Mouse (Mus musculus) urinary bladder, adult 2 months (tissue): ENCODE measurements around the gene Cx3cr1. TPM values are rescaled to one million over a fixed set of nuclear protein-coding genes. Genes with fewer than 3 reads are reported as not detected.
A peak's percentile ranks its signal among the peaks of the same experiment; 100 is the strongest.

Source experiments
- DNase-seq: peaks from one replicate; pipeline ENCODE4 v3.0.0; 2022; ENCODE audit warnings: low spot score
- polyA plus RNA-seq: library from polyadenylated mRNA; depleted of rRNA; stranded (reverse); fragments of >200 nt; gene quantifications from 2 replicates; pipeline ENCODE4 v1.2.3, GENCODE M21; 2012

The Cx3cr1 gene
- polyA plus RNA-seq, 1 experiment, result 2.9 TPM

DNA sequence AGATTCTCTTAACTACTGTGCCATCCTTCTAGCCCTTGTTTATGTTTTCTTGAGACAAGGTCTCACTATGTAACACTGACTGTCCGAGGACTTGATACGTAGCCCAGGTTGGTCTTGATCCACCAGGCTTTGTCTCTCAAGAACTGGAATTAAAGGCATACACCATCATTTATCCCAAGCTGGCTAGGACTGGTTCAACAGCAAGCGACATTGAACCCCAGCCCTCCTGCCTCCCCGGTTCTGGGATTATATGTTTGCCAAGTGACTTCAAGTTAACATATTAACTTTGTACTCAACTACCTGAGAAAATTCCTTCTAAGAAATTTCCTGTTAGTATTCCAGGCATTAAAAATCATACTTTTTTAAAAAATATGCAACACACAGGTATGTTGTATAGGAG, 94.4 kb downstream of the Cx3cr1 start:
- no peak for DNase-seq

DNA sequence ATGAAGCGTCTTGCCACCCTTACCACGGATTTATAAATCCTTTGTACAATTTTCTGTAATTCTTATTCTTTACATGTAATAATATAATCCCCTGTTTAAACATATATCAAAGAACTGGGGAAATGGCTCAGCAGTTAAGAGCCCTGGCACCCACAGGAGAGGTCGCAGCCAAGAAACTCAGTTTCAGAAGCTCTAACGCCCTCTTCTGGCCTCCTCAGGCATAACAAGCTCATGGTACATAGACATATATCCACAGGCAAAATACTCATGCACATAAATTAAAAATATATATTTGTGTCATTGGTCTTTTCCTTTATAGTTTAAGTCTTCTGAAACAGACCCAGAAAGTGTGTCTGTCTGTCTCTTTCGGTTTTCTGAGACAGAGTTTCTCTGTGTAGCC, 95.1 kb downstream of the Cx3cr1 start:
- DNase-seq, result no peak

- no peak for DNase-seq
These were observed 95.7 kb downstream of the Cx3cr1 start for GRCm38 (mm10) chr9:119973869-119974520.

DNA sequence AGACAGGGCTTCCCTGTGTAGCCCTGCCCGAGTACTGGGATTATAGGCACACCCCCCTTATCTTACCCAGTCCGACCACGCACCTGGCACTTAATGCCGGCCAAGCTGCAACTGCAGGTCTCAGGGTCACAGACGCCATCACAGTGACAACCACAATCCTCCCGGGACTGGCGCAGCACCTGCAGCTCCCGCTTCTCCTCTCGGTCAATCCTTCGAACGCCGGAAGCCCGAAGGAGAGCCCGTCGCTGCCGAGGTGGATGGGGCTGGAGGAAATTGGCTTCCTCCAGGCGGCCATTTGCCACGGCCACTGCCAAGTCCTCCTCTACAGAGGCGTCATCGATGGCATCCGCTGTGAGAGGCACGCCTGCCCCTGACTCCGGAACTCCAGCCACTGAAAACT, 96.4 kb downstream of the Cx3cr1 start:
- no peak for DNase-seq

DNA sequence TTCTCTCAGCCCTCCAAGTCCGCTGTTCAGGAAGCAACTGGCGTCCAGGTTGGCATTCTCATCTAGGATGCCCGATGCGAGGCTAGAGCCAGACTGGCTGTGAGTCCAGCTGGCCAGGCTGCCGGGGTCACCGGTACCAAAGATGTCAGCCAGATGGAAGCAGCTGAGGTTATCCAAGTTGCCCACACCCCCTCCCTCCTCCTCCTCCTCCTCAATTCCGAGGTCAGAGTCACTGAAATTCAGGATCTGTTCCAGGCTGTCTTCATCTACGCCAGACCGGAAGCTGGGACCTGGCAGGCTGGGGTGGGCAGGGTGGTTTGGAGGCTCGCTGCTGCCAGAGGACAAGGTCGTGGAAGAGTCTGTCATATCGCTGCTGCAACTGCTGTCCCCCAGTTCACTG, 97.1 kb downstream of the Cx3cr1 start:
- no peak for DNase-seq

GRCm38 (mm10) chr9:119972166-119972565, 97.5 kb downstream of the Cx3cr1 start:
- no peak for DNase-seq

DNA sequence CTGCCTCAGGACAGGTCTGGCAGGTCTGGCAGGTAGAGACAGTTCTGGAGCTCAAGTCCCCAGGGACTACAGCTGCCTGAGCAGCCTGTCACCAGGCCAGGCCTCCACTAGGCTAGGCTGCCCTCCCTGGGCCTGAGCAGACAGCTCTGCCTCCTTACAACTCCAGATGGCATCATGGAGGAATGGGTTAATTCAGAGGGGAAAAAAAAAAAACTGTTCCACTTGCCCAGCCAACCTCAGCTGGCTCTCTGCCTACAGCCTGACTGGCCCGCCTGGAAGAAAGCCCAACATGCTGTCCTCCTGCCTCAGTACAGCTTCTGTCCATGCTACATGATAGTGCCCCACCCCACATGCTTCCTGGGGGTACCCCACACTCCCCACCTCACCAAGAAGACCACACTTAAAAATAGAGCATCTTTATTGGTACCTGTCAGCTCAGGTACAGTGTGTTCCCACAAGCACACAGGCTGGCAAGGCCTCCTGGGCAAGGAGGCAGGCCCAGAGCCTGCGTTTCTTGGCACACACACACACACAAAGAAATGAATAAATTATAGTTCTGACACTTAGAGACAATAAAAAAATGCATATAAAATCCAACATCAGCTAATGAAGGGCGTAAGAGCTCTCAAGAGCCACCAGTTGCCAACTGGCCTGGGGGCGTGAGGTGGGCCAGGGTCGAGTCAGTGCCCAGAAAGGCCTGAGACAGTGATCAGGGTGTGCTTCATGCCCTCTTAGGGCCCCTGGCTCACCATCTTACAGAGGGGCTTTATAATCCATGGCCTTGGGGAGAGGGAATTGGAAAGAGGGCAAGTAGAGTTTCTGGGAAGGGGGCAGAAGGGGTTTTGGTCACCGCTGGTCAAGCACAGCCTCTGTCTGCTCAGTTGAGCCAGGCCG, 98.7 kb downstream of the Cx3cr1 start:
- DNase-seq, result no peak

DNA sequence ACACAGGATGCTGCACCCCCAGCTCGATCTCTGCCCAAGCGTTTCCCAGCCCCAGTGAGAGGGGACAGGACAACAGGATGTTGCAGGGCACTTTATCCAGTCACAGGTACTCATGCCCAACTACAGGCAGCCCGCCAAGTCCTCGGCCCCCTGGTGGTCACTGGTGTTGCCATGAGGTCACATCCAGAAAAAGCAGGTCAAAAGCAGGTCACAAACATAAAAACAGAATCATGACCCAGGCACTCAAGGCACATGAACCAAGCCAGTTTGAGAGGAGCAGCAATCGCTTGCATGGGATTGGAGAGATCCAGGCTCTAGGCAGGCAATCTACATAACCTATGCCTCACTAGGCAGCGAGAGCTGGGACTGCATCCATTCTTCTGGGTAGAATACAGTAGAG, 99.5 kb downstream of the Cx3cr1 start:
- DNase-seq, result peak; percentile 59

GRCm38 (mm10) chr9:119969811-119970210, 99.9 kb downstream of the Cx3cr1 start:
- no peak for DNase-seq

DNA sequence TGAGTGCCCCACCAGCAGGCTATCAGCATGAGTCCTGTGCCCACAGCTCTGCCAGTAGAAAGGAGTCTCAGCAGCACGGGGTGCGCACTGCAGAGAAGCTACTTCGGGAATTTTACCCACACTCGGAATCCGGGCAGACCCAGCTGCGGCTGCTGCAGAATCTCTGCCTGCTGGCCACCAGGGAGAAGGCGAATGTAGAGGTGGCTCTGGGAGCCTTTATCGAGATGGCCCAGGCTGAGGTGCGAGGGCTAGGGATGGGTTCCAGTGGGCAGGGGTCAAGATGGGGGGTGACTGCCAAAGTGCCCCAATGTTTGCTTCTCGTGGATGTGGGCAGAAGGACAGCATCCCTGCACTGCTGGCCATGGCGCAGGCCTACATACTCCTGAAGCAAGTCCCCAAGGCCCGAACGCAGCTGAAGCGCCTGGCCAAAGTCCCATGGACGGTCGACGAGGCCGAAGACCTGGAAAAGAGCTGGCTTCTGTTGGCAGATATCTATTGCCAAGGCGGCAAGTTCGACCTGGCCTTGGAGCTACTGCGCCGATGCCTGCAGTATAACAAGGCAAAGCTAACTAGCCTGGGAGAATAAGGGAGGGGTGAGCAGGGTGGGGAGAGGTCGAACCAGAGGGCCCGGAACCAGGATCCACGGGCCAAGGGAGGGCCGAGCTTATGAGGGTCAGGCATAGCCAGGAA, 103.3 kb downstream of the Cx3cr1 start:
- no peak for DNase-seq

- DNase-seq, result no peak
These were observed 104.5 kb downstream of the Cx3cr1 start for GRCm38 (mm10) chr9:119965186-119965585.

DNA sequence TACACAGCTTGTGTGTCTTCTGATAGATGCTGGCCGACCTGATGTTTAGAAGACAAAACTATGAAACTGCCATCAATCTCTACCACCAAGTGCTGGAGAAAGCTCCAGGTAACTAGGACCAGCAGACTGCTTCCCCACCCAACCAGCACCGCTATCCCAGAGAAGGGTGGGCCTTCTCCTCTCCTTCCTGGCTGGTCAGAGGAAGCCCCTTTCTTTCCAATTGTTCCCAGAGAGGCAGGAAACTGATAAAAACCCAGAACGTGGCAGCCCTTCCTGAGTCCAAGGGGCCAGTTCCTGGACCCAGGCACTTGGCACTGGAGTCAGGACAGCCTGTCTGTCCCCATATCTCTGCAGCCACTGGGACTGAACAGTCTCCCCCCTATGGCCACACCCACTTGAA, 105.5 kb downstream of the Cx3cr1 start:
- no peak for DNase-seq

DNA sequence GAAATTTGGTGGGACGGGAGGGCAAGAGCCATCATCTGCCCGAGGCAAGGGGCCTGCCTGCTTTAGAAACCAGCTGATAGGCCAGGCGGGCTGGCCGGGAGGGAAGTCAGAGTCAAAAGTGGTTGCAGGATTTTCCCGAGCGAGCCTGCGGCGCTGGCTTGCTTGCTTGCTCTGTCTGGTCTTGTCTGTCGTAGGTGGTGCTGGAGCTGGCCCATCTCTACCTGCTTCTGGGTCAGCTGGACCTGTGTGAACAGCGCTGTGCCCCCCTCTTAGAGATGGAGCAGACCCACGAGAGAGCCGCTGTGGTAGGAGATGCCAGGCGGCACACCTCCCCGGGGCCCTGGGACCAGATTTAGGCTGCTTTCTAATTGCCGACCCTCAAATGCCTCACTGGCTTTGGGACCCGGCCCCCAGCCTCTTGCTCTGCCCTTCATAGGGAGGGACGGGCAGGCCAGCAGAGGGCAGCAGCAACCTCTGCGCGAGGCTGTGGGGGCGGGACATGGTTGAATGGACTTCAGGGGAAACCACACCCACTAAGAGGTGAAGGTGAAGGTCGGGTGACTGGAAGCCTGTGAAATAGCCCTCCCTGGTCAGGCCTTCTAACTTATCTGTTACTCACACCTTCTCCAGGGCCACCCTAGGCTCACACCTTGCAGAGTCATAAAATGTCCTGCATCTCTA, 106.6 kb downstream of the Cx3cr1 start:
- peak; percentile 55 for DNase-seq

DNA sequence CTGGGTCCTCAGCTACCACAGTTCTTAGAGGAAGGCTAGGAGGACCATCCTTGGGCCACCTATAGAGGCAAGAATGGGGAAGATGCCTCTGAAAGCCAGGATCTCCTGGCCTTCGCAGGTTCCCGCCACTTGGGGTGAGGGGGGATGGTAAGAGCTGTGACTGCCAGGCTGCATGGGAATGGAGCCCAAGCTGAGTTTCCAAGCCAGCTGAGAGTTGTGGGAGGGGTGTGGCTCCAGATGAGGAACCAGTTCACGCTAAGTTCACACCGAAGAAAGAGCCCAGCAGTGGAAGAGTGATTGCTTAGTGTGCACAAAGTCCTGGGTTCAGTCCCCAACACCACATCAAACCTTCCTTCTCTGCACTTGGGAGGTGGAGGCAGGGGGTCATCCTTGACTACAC, 107.5 kb downstream of the Cx3cr1 start:
- no peak for DNase-seq

GRCm38 (mm10) chr9:119958835-119959234, 110.8 kb downstream of the Cx3cr1 start:
- DNase-seq, result no peak

DNA sequence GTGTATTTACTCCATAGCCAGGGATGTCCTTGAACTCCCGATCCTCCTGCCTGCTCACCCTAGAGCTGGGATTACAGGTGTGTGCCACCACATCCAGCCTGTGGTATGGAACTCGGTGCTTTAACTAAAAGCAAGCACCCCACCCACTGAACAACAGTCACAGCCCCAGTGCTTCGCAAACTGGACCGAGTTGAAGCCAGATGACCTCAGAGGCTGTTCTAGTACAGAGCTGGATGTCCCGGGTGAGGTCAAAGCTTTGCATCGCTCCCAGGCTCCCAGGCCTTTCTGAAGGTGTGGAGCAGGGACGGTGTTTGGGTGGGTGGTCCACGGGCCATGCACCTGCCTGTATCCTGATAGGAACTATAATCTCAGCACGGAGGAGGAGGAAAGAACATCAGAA, 118.3 kb downstream of the Cx3cr1 start:
- no peak for DNase-seq

- DNase-seq, result no peak
These were observed 119.2 kb downstream of the Cx3cr1 start for GRCm38 (mm10) chr9:119950434-119950833.

DNA sequence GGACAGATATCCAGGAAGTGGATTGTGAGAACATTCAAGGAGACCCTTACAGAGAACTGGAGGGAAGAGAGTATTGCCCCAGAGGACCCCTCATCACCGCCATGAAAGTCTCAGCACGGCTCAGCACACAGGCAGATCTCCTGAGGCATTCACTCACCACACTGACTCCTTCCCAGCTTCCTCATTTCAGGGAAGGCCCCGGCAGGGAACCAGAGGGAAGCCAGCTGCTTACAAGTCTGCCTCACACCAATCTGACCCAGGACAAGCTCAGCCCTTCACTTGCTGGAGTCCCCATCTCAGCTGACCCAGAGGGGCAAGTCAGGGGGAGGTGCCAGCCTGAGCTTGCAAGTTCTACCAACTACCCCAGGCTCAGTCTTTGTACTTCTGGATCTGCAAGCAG, 120.9 kb downstream of the Cx3cr1 start:
- no peak for DNase-seq

DNA sequence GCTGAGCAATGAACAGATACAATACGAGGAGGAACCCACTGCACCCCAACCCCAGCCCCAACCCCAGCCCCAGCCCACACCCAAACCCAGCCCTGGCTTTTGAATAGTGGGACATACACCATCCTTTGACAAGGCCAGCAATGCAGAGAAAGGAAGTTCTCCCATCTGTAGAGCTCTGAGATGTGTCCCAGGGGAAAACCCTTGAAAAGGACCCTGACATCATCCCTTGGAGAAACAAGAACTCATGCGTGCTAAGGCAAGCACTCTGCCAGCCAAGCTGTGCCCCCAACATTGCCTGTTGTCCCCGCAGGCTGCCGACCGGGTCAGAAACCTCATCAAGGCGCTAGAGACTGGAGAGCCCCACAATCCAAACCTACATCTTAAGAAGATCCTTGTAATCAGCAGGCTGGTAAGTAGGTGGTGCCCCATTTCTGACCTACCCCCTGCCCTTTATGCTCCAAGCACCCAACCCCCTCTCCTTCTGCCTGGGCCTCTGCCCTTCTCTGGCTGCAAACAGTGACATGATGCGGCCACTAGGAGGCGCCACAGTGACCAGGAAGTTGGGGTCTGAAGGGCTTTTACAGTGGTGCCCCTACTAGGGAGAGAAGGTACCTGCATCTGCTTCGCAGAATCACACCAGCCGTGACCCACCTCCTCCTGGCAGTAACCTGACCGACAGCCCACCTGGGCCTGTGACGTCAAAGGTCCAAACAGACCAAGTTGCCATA, 124.3 kb downstream of the Cx3cr1 start:
- no peak for DNase-seq

GRCm38 (mm10) chr9:119943326-119943725, 126.4 kb downstream of the Cx3cr1 start:
- DNase-seq, result no peak

- no peak for DNase-seq
These were observed 127.8 kb downstream of the Cx3cr1 start for GRCm38 (mm10) chr9:119941861-119942260.
